Mouse (Mus musculus): Measurements from ENCODE around the gene Nptxr. TPM values are rescaled to one million over a fixed set of nuclear protein-coding genes. Genes with fewer than 3 reads are reported as not detected.

Gene Nptxr
- polyA plus RNA-seq, 1 experiment, result 9.7 TPM

GRCm38 (mm10) chr15:79763601-79764246, 40.8 kb downstream of the Nptxr start:
- no peak overlapping the region for H3K27ac ChIP-seq (ENCODE audit: insufficient read depth, low read length)
- TF ChIP-seq CTCF (IDR thresholded peaks at IDR 0.05; ENCODE audit: borderline replicate concordance, insufficient read depth, low read length), result no peak
- TF ChIP-seq POLR2A (IDR thresholded peaks at IDR 0.05; ENCODE audit: low read depth, low read length), result no peak

GRCm38 (mm10) chr15:79763001-79763400, 41.6 kb downstream of the Nptxr start:
- H3K27ac ChIP-seq (ENCODE audit: insufficient read depth, low read length), result no peak overlapping the region
- H3K4me1 ChIP-seq (ENCODE audit: control insufficient read depth, insufficient read depth, low read length), result 0 out of 2 replicates have a peak, but pooled peaks cover 2% of the 10 kb centered on the region
- no peak for TF ChIP-seq POLR2A (IDR thresholded peaks at IDR 0.05; ENCODE audit: low read depth, low read length)
- TF ChIP-seq CTCF (IDR thresholded peaks at IDR 0.05; ENCODE audit: borderline replicate concordance, insufficient read depth, low read length), result no peak
- H3K4me3 ChIP-seq (ENCODE audit: insufficient read depth, low read length), result no peak overlapping the region

More at GRCm38 (mm10) chr15:79763601-79764246, 40.8 kb downstream of the Nptxr start:
- Histone ChIP-seq H3K4me3 (ENCODE audit: insufficient read depth, low read length) (no peak overlapping the region), H3K4me1 (ENCODE audit: control insufficient read depth, insufficient read depth, low read length) (0 out of 2 replicates have a peak, but pooled peaks cover 2% of the 10 kb centered on the region)

GRCm38 (mm10) chr15:79760956-79761355, 43.6 kb downstream of the Nptxr start:
- TF ChIP-seq POLR2A (IDR thresholded peaks at IDR 0.05; ENCODE audit: low read depth, low read length) (no peak), CTCF (IDR thresholded peaks at IDR 0.05; ENCODE audit: borderline replicate concordance, insufficient read depth, low read length) (no peak)
- H3K4me1 ChIP-seq (ENCODE audit: control insufficient read depth, insufficient read depth, low read length), result 0 out of 2 replicates have a peak, but pooled peaks cover 2% of the 10 kb centered on the region
- no peak overlapping the region for H3K27ac ChIP-seq (ENCODE audit: insufficient read depth, low read length)
- H3K4me3 ChIP-seq (ENCODE audit: insufficient read depth, low read length), result no peak overlapping the region

GRCm38 (mm10) chr15:79757118-79757517, 47.4 kb downstream of the Nptxr start:
- no peaks in the 10 kb centered on the region for H3K4me1 ChIP-seq (ENCODE audit: control insufficient read depth, insufficient read depth, low read length)
- H3K27ac ChIP-seq (ENCODE audit: insufficient read depth, low read length), result no peak overlapping the region
- H3K4me3 ChIP-seq (ENCODE audit: insufficient read depth, low read length), result no peak overlapping the region
- TF ChIP-seq CTCF (IDR thresholded peaks at IDR 0.05; ENCODE audit: borderline replicate concordance, insufficient read depth, low read length) (no peak), POLR2A (IDR thresholded peaks at IDR 0.05; ENCODE audit: low read depth, low read length) (no peak)

GRCm38 (mm10) chr15:79755977-79756625, 48.5 kb downstream of the Nptxr start:
- Histone ChIP-seq H3K27ac (ENCODE audit: insufficient read depth, low read length) (no peak overlapping the region), H3K4me3 (ENCODE audit: insufficient read depth, low read length) (no peak overlapping the region), H3K4me1 (ENCODE audit: control insufficient read depth, insufficient read depth, low read length) (no peaks in the 10 kb centered on the region)
- no peak for TF ChIP-seq POLR2A (IDR thresholded peaks at IDR 0.05; ENCODE audit: low read depth, low read length)
- no peak for TF ChIP-seq CTCF (IDR thresholded peaks at IDR 0.05; ENCODE audit: borderline replicate concordance, insufficient read depth, low read length)

- TF ChIP-seq CTCF (IDR thresholded peaks at IDR 0.05; ENCODE audit: borderline replicate concordance, insufficient read depth, low read length) (no peak), POLR2A (IDR thresholded peaks at IDR 0.05; ENCODE audit: low read depth, low read length) (no peak)
- no peak overlapping the region for H3K4me3 ChIP-seq (ENCODE audit: insufficient read depth, low read length)
- H3K27ac ChIP-seq (ENCODE audit: insufficient read depth, low read length), result no peak overlapping the region
- no peaks in the 10 kb centered on the region for H3K4me1 ChIP-seq (ENCODE audit: control insufficient read depth, insufficient read depth, low read length)
Observed at GRCm38 (mm10) chr15:79755176-79755575, 49.4 kb downstream of the Nptxr start.

GRCm38 (mm10) chr15:79753873-79754272, 50.7 kb downstream of the Nptxr start:
- Histone ChIP-seq H3K27ac (ENCODE audit: insufficient read depth, low read length) (no peak overlapping the region), H3K4me3 (ENCODE audit: insufficient read depth, low read length) (no peak overlapping the region), H3K4me1 (ENCODE audit: control insufficient read depth, insufficient read depth, low read length) (no peaks in the 10 kb centered on the region)
- TF ChIP-seq POLR2A (IDR thresholded peaks at IDR 0.05; ENCODE audit: low read depth, low read length), result no peak
- no peak for TF ChIP-seq CTCF (IDR thresholded peaks at IDR 0.05; ENCODE audit: borderline replicate concordance, insufficient read depth, low read length)

- H3K27ac ChIP-seq (ENCODE audit: insufficient read depth, low read length), result no peak overlapping the region
- no peaks in the 10 kb centered on the region for H3K4me1 ChIP-seq (ENCODE audit: control insufficient read depth, insufficient read depth, low read length)
- no peak for TF ChIP-seq POLR2A (IDR thresholded peaks at IDR 0.05; ENCODE audit: low read depth, low read length)
- no peak for TF ChIP-seq CTCF (IDR thresholded peaks at IDR 0.05; ENCODE audit: borderline replicate concordance, insufficient read depth, low read length)
- H3K4me3 ChIP-seq (ENCODE audit: insufficient read depth, low read length), result no peak overlapping the region
Observed at GRCm38 (mm10) chr15:79753420-79753752, 51.2 kb downstream of the Nptxr start.

- H3K27ac ChIP-seq (ENCODE audit: insufficient read depth, low read length), result no peak overlapping the region
- TF ChIP-seq CTCF (IDR thresholded peaks at IDR 0.05; ENCODE audit: borderline replicate concordance, insufficient read depth, low read length), result peak; percentile 92
- no peak for TF ChIP-seq POLR2A (IDR thresholded peaks at IDR 0.05; ENCODE audit: low read depth, low read length)
- no peak overlapping the region for H3K4me3 ChIP-seq (ENCODE audit: insufficient read depth, low read length)
- no peaks in the 10 kb centered on the region for H3K4me1 ChIP-seq (ENCODE audit: control insufficient read depth, insufficient read depth, low read length)
Observed at GRCm38 (mm10) chr15:79752742-79753419, 51.7 kb downstream of the Nptxr start.

GRCm38 (mm10) chr15:79751772-79752171, 52.8 kb downstream of the Nptxr start:
- Histone ChIP-seq H3K4me1 (ENCODE audit: control insufficient read depth, insufficient read depth, low read length) (no peaks in the 10 kb centered on the region), H3K27ac (ENCODE audit: insufficient read depth, low read length) (no peak overlapping the region), H3K4me3 (ENCODE audit: insufficient read depth, low read length) (no peak overlapping the region)
- TF ChIP-seq CTCF (IDR thresholded peaks at IDR 0.05; ENCODE audit: borderline replicate concordance, insufficient read depth, low read length) (no peak), POLR2A (IDR thresholded peaks at IDR 0.05; ENCODE audit: low read depth, low read length) (no peak)

Measured in embryonic fibroblast, embryonic 13.5 days (primary cell).